Mouse (Mus musculus): ENCODE data around the gene Evpl. TPM values are rescaled to one million over a fixed set of nuclear protein-coding genes. Genes with fewer than 3 reads are reported as not detected.

Evpl gene
- polyA plus RNA-seq, 1 experiment from 2014 or later, result 5.0 TPM

GRCm38 (mm10) chr11:116253076-116253600 is 15.3 kb upstream of the Evpl start:
- no peak overlapping the region for H3K9ac ChIP-seq (replicated peaks; ENCODE audit: low read depth, low read length)
- no peak overlapping the region for H3K4me3 ChIP-seq (ENCODE audit: low read depth, low read length)
- H3K36me3 ChIP-seq (ENCODE audit: control insufficient read depth, insufficient read depth, low read length), result peaks cover 82% of the 10 kb centered on the region
- ATAC-seq (ENCODE audit: insufficient number of reproducible peaks, insufficient read depth, low FRiP score, low read depth), result no peak
- no peak overlapping the region for H3K27ac ChIP-seq (ENCODE audit: low read length)
- no peaks in the 10 kb centered on the region for H3K27me3 ChIP-seq (ENCODE audit: control insufficient read depth, insufficient read depth, low read length)
- no peaks in the 10 kb centered on the region for H3K9me3 ChIP-seq (ENCODE audit: control insufficient read depth, low read depth, low read length)
- no peaks in the 10 kb centered on the region for H3K4me1 ChIP-seq (ENCODE audit: control insufficient read depth, insufficient read depth, low read length)
- 92% methylated on average over 3 of the region's 3 CpGs for WGBS
- no peak overlapping the region for H3K4me2 ChIP-seq (replicated peaks; ENCODE audit: low read depth, low read length)

GRCm38 (mm10) chr11:116250898-116251297 is 13.0 kb upstream of the Evpl start:
- Histone ChIP-seq H3K4me2 (replicated peaks; ENCODE audit: low read depth, low read length) (no peak overlapping the region), H3K27ac (ENCODE audit: low read length) (no peak overlapping the region), H3K9me3 (ENCODE audit: control insufficient read depth, low read depth, low read length) (no peaks in the 10 kb centered on the region), H3K36me3 (ENCODE audit: control insufficient read depth, insufficient read depth, low read length) (peaks cover 92% of the 10 kb centered on the region), H3K9ac (replicated peaks; ENCODE audit: low read depth, low read length) (no peak overlapping the region), H3K4me1 (ENCODE audit: control insufficient read depth, insufficient read depth, low read length) (no peaks in the 10 kb centered on the region), H3K27me3 (ENCODE audit: control insufficient read depth, insufficient read depth, low read length) (no peaks in the 10 kb centered on the region), H3K4me3 (ENCODE audit: low read depth, low read length) (no peak overlapping the region)
- no peak for ATAC-seq (ENCODE audit: insufficient number of reproducible peaks, insufficient read depth, low FRiP score, low read depth)
- 81% methylated on average over 8 of the region's 8 CpGs for WGBS

GRCm38 (mm10) chr11:116247502-116248222 is 9.8 kb upstream of the Evpl start:
- no peaks in the 10 kb centered on the region for H3K4me1 ChIP-seq (ENCODE audit: control insufficient read depth, insufficient read depth, low read length)
- no peak overlapping the region for H3K27ac ChIP-seq (ENCODE audit: low read length)
- H3K4me2 ChIP-seq (replicated peaks; ENCODE audit: low read depth, low read length), result no peak overlapping the region
- no peak overlapping the region for H3K9ac ChIP-seq (replicated peaks; ENCODE audit: low read depth, low read length)
- H3K4me3 ChIP-seq (ENCODE audit: low read depth, low read length), result no peak overlapping the region
- H3K27me3 ChIP-seq (ENCODE audit: control insufficient read depth, insufficient read depth, low read length), result no peaks in the 10 kb centered on the region
- H3K36me3 ChIP-seq (ENCODE audit: control insufficient read depth, insufficient read depth, low read length), result peaks cover 93% of the 10 kb centered on the region
- no peak for ATAC-seq (ENCODE audit: insufficient number of reproducible peaks, insufficient read depth, low FRiP score, low read depth)
- H3K9me3 ChIP-seq (ENCODE audit: control insufficient read depth, low read depth, low read length), result no peaks in the 10 kb centered on the region
- WGBS, result 75% methylated on average over 14 of the region's 14 CpGs

- no peak overlapping the region for H3K4me2 ChIP-seq (replicated peaks; ENCODE audit: low read depth, low read length)
- no peak overlapping the region for H3K4me3 ChIP-seq (ENCODE audit: low read depth, low read length)
- H3K36me3 ChIP-seq (ENCODE audit: control insufficient read depth, insufficient read depth, low read length), result peaks cover 73% of the 10 kb centered on the region
- no peak for ATAC-seq (ENCODE audit: insufficient number of reproducible peaks, insufficient read depth, low FRiP score, low read depth)
- no peak overlapping the region for H3K27ac ChIP-seq (ENCODE audit: low read length)
- WGBS, result 77% methylated on average over 6 of the region's 6 CpGs
- no peak overlapping the region for H3K9ac ChIP-seq (replicated peaks; ENCODE audit: low read depth, low read length)
- 0 out of 2 replicates have a peak, but pooled peaks cover 7% of the 10 kb centered on the region for H3K4me1 ChIP-seq (ENCODE audit: control insufficient read depth, insufficient read depth, low read length)
- no peaks in the 10 kb centered on the region for H3K9me3 ChIP-seq (ENCODE audit: control insufficient read depth, low read depth, low read length)
- no peaks in the 10 kb centered on the region for H3K27me3 ChIP-seq (ENCODE audit: control insufficient read depth, insufficient read depth, low read length)
Observed at GRCm38 (mm10) chr11:116245616-116246015, 7.7 kb upstream of the Evpl start.

GRCm38 (mm10) chr11:116244580-116244979 is 6.7 kb upstream of the Evpl start:
- no peak overlapping the region for H3K27ac ChIP-seq (ENCODE audit: low read length)
- H3K4me2 ChIP-seq (replicated peaks; ENCODE audit: low read depth, low read length), result no peak overlapping the region
- H3K9ac ChIP-seq (replicated peaks; ENCODE audit: low read depth, low read length), result no peak overlapping the region
- 68% methylated on average over 8 of the region's 8 CpGs for WGBS
- no peak overlapping the region for H3K4me3 ChIP-seq (ENCODE audit: low read depth, low read length)
- H3K36me3 ChIP-seq (ENCODE audit: control insufficient read depth, insufficient read depth, low read length), result peaks cover 62% of the 10 kb centered on the region
- H3K27me3 ChIP-seq (ENCODE audit: control insufficient read depth, insufficient read depth, low read length), result no peaks in the 10 kb centered on the region
- H3K9me3 ChIP-seq (ENCODE audit: control insufficient read depth, low read depth, low read length), result no peaks in the 10 kb centered on the region
- ATAC-seq (ENCODE audit: insufficient number of reproducible peaks, insufficient read depth, low FRiP score, low read depth), result no peak
- H3K4me1 ChIP-seq (ENCODE audit: control insufficient read depth, insufficient read depth, low read length), result 0 out of 2 replicates have a peak, but pooled peaks cover 7% of the 10 kb centered on the region

GRCm38 (mm10) chr11:116241744-116242235 is 3.9 kb upstream of the Evpl start:
- ATAC-seq (ENCODE audit: insufficient number of reproducible peaks, insufficient read depth, low FRiP score, low read depth), result no peak
- 39% methylated on average over 12 of the region's 12 CpGs for WGBS
- Histone ChIP-seq H3K4me3 (ENCODE audit: low read depth, low read length) (no peak overlapping the region), H3K4me2 (replicated peaks; ENCODE audit: low read depth, low read length) (no peak overlapping the region), H3K36me3 (ENCODE audit: control insufficient read depth, insufficient read depth, low read length) (peaks cover 34% of the 10 kb centered on the region), H3K27me3 (ENCODE audit: control insufficient read depth, insufficient read depth, low read length) (no peaks in the 10 kb centered on the region), H3K9me3 (ENCODE audit: control insufficient read depth, low read depth, low read length) (no peaks in the 10 kb centered on the region), H3K4me1 (ENCODE audit: control insufficient read depth, insufficient read depth, low read length) (0 out of 2 replicates have a peak, but pooled peaks cover 7% of the 10 kb centered on the region), H3K27ac (ENCODE audit: low read length) (peak overlapping the region; percentile 27; the same call in 1 of the 2 replicates), H3K9ac (replicated peaks; ENCODE audit: low read depth, low read length) (no peak overlapping the region)

GRCm38 (mm10) chr11:116239797-116240196 is 1.9 kb upstream of the Evpl start:
- Histone ChIP-seq H3K4me1 (ENCODE audit: control insufficient read depth, insufficient read depth, low read length) (0 out of 2 replicates have a peak, but pooled peaks cover 7% of the 10 kb centered on the region), H3K4me2 (replicated peaks; ENCODE audit: low read depth, low read length) (no peak overlapping the region), H3K9me3 (ENCODE audit: control insufficient read depth, low read depth, low read length) (no peaks in the 10 kb centered on the region), H3K4me3 (ENCODE audit: low read depth, low read length) (no peak overlapping the region), H3K27me3 (ENCODE audit: control insufficient read depth, insufficient read depth, low read length) (no peaks in the 10 kb centered on the region), H3K36me3 (ENCODE audit: control insufficient read depth, insufficient read depth, low read length) (peaks cover 14% of the 10 kb centered on the region; the same call in 1 of the 2 replicates), H3K27ac (ENCODE audit: low read length) (no peak overlapping the region), H3K9ac (replicated peaks; ENCODE audit: low read depth, low read length) (no peak overlapping the region)
- WGBS, result 44% methylated on average over 7 of the region's 7 CpGs
- no peak for ATAC-seq (ENCODE audit: insufficient number of reproducible peaks, insufficient read depth, low FRiP score, low read depth)

- no peak overlapping the region for H3K4me2 ChIP-seq (replicated peaks; ENCODE audit: low read depth, low read length)
- WGBS, result 79% methylated on average over 8 of the region's 8 CpGs
- H3K9ac ChIP-seq (replicated peaks; ENCODE audit: low read depth, low read length), result no peak overlapping the region
- no peak overlapping the region for H3K4me3 ChIP-seq (ENCODE audit: low read depth, low read length)
- no peak overlapping the region for H3K27ac ChIP-seq (ENCODE audit: low read length)
- no peaks in the 10 kb centered on the region; the same call in 1 of the 2 replicates for H3K4me1 ChIP-seq (ENCODE audit: control insufficient read depth, insufficient read depth, low read length)
- no peaks in the 10 kb centered on the region for H3K36me3 ChIP-seq (ENCODE audit: control insufficient read depth, insufficient read depth, low read length)
- H3K27me3 ChIP-seq (ENCODE audit: control insufficient read depth, insufficient read depth, low read length), result no peaks in the 10 kb centered on the region
- no peaks in the 10 kb centered on the region for H3K9me3 ChIP-seq (ENCODE audit: control insufficient read depth, low read depth, low read length)
- ATAC-seq (ENCODE audit: insufficient number of reproducible peaks, insufficient read depth, low FRiP score, low read depth), result no peak
Observed at GRCm38 (mm10) chr11:116234901-116235300, 3.0 kb downstream of the Evpl start.

Measured in stomach, embryonic 14.5 days (tissue).